Mouse (Mus musculus) right cerebral cortex, postnatal 4 days (tissue): Measurements from ENCODE around the gene Ccdc134.

Source experiments
- DNase-seq: peaks from one replicate; pipeline ENCODE4 v3.0.0-alpha.2; 2022

Ccdc134 gene

DNA sequence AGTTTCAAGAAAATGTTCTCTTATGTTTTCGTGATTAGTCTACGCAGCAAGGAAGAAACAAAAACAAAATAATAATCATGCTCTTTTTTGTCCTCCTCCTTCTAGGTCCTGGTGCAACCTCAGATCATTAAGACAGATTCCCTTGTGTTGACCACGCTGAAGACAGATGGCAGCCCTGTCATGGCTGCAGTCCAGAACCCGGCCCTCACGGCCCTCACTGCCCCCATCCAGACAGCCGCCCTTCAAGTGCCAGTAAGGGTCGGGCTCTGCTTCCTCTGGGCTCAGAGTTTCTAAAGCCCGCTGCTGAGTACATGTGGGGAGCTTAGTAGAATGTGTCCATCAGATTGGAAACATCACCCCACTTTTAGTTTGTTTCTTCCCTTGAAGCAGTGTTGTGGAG, 44.9 kb downstream of the Ccdc134 start:
- DNase-seq, result no peak

DNA sequence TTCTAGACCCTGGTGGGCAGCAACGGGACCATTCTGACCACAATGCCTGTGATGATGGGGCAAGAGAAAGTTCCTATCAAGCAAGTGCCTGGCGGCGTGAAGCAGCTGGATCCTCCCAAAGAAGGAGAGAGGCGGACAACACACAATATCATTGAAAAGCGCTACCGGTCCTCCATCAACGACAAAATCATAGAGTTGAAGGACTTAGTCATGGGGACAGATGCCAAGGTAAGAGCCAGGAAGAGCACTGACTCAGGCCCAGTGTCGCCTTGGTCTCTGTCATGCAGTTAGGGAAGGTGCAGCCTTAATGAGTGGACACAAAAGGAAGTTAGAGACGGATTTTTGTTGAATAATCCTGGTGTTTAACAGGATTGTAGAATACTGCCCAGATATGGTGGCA, 47.4 kb downstream of the Ccdc134 start:
- no peak for DNase-seq

- no peak for DNase-seq
Measured at GRCm38 (mm10) chr15:82177743-82178290, 50.1 kb downstream of the Ccdc134 start.

DNA sequence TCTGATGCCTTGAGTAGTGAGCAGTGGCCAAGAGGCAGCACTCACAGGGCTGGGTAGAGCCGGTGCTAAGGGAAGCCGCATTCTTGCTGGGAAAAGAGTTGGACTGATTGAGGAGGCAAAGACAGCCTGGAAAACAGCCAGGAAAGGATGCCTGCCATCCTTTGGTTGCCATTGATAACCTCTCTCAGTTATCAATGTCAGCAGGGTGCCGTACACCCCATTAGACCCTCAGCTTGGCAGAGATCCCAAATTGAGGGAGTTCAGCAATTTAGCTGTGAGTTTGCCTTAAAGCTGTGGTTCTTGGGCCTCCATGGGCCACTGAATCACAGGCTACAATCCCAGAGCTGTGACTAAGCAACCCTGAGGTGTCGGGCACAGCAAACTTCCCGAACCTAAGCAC, 53.4 kb downstream of the Ccdc134 start:
- no peak for DNase-seq

DNA sequence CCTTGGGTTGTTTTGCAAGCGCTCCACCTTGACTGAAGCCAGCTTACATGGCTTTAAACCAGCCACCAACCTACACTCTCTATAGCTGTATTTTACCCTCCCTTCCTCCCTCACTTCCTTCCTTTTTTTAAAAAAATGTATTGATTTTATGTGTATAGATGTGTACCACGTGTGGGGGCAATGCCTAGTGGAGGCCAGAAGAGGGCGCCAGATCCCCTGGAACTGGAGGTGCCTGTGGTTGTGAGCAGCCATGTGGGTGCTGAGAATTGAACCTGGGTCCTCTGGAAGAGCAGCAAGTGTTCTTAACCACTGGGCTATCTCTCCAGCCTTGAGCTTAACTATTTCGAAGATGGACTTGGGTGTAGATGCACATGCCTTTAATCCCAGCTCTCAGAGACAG, 54.6 kb downstream of the Ccdc134 start:
- DNase-seq, result no peak

GRCm38 (mm10) chr15:82183596-82183995, 55.9 kb downstream of the Ccdc134 start:
- no peak for DNase-seq

- no peak for DNase-seq
Measured at GRCm38 (mm10) chr15:82184183-82184582, 56.5 kb downstream of the Ccdc134 start.

- DNase-seq, result no peak
Measured at GRCm38 (mm10) chr15:82184656-82185055, 56.9 kb downstream of the Ccdc134 start.

- DNase-seq, result no peak
Measured at GRCm38 (mm10) chr15:82185062-82185783, 57.5 kb downstream of the Ccdc134 start.

GRCm38 (mm10) chr15:82186131-82186530, 58.4 kb downstream of the Ccdc134 start:
- DNase-seq, result no peak

DNA sequence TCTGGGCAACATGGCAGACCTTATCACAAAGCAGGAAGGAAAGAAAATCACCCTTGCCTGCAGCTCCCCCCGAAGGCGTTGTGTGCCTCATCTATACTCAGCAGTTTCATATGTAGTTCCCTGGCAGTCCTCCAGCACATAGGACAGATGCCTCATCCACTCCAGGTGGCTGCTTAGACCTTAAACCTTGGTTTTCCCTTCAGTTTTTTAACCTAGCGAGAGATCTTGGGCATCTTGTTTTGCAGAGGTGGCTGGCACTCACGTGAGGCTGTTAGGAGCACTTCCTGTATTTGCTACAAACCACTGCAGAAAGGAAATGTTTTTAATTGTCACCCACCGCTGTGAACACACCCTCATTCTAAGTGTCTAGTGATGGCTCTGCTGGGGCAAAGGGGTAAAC, 59.2 kb downstream of the Ccdc134 start:
- DNase-seq, result no peak

GRCm38 (mm10) chr15:82187401-82187800, 59.7 kb downstream of the Ccdc134 start:
- DNase-seq, result no peak

DNA sequence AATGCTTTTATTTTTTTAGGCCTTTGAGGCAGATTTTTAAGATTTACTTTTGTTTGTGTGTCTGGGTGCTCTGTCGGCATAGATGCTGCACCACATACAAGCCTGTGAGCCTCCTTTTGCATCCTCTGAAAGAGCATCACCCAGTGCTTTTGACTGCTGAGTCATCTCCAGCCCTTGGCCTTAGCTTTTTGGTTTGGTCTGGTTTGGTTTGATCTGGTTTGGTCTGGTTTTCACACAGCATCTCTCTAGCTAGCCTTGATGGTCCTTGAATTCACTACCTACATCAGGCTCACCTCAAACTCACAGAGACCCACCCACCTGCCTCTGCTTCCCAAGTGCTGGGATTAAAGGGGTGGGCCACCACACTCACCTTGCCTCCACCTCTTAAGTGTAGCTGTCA, 60.2 kb downstream of the Ccdc134 start:
- DNase-seq, result no peak

GRCm38 (mm10) chr15:82188481-82189240, 60.9 kb downstream of the Ccdc134 start:
- peak; percentile 62 for DNase-seq
